Mouse (Mus musculus) adrenal gland, adult 18-20 months (tissue): ENCODE results near the gene Nipsnap2. TPM values are rescaled to one million over a fixed set of nuclear protein-coding genes. Genes with fewer than 3 reads are reported as not detected.
A peak's percentile ranks its signal among the peaks of the same experiment; 100 is the strongest.
"Not testable (repeated sequence)": the region's sequence is repeated elsewhere in the genome, so short reads cannot be mapped to it uniquely, and the experiment has no call there.

Experiments
- DNase-seq, 2 experiments: peaks; one replicate each; pipeline ENCODE4 v3.0.0; 2021 to 2022; ENCODE audit warnings: low spot score in 2 of 2
- long read RNA-seq, 2 experiments: library from polyadenylated mRNA; stranded (forward); transcript quantifications; one replicate each; pipeline ENCODE4 v2.0.0; 2021
- total RNA-seq, 2 experiments: library from RNA; stranded (reverse); gene quantifications; 1 replicate in 1 of 2; 2 replicates in 1 of 2; pipeline ENCODE4 v1.2.3; 2021

Nipsnap2 gene
- total RNA-seq = 100 to 1,000 TPM; 116 to 137 TPM
- long read RNA-seq, experiment 1, transcript Nipsnap2-201 (10 exons, 2,112 nt) = major isoform, 147 of 155 reads
- long read RNA-seq, experiment 1, partial matches to known transcripts = 0 of 155 reads
- long read RNA-seq, experiment 1, other reads (novel, unspliced or antisense) = 8 of 155 reads
- long read RNA-seq, experiment 2, transcript Nipsnap2-205 (11 exons, 1,600 nt) = minor isoform, 6 of 344 reads
- long read RNA-seq, experiment 2, transcript Nipsnap2-201 (10 exons, 2,112 nt) = major isoform, 315 of 344 reads
- long read RNA-seq, experiment 2, partial matches to known transcripts = 12 of 344 reads
- long read RNA-seq, experiment 2, other reads (novel, unspliced or antisense) = 9 of 344 reads

DNA sequence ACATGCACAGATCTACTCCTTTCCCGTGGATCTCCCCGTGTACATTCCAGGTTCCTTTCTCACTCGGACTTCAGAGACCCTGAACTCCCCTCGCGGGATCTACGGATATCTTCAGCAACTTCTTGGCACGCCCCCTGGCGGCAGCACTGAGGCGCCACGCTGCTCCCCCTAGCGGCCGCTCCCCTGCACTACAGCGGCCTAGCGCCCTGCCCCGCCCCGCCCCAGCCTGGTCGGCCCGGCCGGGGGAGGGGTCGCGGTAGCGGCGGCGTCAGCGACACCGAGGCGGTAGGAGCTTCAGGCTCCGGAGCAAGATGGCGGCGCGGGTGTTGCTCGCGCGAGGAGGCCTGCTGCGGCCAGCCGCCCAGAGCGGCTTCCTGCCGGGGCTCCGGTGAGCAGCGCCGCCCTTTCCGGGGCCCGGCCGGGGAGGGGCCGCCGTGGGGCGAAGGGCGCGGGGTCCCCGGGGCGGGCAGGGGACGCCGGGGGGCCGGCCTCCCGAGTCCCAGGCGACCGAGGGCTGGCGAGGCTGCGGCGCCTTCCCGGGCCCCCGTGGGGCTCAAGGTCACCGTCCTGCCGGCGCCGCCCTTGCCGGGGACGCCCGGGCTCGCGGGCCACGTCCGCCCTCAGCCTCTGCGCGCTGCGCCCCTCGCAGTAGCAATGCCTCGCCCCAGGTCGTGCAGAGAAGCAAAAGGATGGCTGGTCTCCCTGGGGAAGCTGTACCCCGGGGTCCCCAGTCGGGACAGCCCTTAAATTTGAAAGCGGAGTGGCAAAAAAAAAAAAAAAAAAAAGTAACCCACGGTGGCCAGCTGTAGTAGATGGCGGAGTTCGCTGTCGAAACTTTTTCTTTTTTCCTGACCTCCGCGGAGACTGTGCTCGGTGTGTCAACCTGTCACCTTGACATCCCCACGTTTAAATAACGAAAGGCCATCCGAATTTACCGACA, at the start of gene Nipsnap2:
Gene Nipsnap2, plus strand, starts transcription at position 230 of the 940 bp plus-strand sequence.
- peak; percentile 98 for DNase-seq

DNA sequence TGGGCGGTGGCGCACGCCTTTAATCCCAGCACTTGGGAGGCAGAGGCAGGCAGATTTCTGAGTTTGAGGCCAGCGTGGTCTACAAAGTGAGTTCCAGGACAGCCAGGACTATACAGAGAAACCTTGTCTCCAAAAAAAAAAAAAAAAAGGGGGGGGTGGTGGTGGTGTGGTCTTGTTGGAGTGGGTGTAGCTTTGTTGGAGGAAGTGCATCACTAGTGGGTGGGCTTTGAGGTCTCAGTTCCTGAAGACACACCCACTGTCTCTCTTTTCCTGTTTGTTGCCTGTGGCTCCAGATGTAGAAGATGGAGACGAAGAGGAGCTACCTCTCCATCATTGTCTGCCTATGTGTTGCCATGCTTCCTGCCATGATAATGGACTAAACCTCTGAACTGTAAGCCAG, 39.7 kb upstream of the Nipsnap2 start:
- DNase-seq = not testable (repeated sequence)

GRCm38 (mm10) chr5:129687621-129688020, 37.2 kb upstream of the Nipsnap2 start:
- DNase-seq = peak in 1 of 2 experiments; percentile 37

DNA sequence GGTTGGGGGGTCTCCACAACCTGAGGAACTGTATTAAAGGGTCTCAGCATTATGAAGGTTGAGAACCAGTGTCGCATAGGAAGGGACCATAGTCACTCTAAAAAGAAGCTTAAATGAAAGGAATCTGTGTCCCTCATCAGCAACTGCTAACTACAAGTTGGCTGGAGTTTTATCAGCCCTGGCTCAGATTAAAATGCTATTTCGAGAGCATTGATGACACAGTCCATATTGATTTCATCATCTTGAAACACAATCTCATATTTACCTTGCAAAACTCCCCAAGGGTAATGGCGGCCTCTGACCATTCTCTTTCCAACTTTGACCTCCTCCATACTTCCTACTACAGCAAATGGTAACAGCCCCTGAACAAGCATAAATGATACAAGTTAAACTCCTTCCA, 34.3 kb upstream of the Nipsnap2 start:
- no peak for DNase-seq

GRCm38 (mm10) chr5:129700506-129700905, 24.4 kb upstream of the Nipsnap2 start:
- no peak for DNase-seq

- DNase-seq = no peak
Measured at GRCm38 (mm10) chr5:129701706-129702105, 23.2 kb upstream of the Nipsnap2 start.

DNA sequence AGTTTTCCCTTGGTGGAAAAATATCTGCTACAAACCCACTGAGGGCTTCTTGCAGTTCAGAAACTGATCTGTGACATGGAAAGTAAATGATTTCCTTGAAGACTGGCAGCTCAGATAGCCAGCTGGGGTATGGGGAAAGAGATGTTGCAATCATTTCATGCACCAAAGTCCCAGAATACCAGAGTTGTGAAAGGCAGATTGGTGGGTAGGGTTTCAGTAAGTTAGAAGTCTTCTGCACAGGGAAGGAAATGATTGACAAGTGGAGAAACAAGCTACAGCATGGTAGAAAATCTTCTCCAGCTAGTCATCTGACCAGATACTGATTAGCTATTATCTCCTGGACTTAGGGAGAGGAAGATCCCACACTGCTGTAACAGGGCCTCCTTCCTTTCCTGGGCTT, 21.5 kb upstream of the Nipsnap2 start:
- no peak for DNase-seq

DNA sequence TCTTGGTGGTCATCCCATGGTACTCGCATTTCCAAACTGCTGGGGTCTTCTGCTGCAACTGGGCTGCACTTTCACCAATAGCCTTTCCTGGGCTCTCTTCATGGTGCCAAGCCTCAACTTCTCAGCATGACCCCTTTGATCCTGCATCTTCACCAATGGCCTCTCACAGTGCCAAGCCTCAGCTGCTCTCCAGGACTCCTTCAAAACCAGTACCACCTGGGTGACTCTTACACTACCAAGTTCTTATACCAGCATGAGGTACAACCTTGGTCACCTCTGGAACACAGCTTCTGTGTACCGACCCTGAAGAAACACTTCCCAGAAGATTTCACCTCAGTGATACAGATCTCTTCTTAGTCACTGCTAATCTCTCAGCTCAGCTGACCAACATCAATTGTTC, 16.5 kb upstream of the Nipsnap2 start, which contains the start of gene Sept14:
Gene Sept14, minus strand, starts transcription at position 101 of the 400 bp plus-strand sequence.
- DNase-seq = no peak

- DNase-seq = peak; percentile 90
Measured at GRCm38 (mm10) chr5:129715326-129715861, 9.5 kb upstream of the Nipsnap2 start, which contains the start of gene Mrps17. Mrps17 (plus strand) TSS chr5:129715497.

GRCm38 (mm10) chr5:129717016-129717415, 7.8 kb upstream of the Nipsnap2 start:
- no peak for DNase-seq

GRCm38 (mm10) chr5:129720176-129720575, 4.7 kb upstream of the Nipsnap2 start:
- no peak for DNase-seq

DNA sequence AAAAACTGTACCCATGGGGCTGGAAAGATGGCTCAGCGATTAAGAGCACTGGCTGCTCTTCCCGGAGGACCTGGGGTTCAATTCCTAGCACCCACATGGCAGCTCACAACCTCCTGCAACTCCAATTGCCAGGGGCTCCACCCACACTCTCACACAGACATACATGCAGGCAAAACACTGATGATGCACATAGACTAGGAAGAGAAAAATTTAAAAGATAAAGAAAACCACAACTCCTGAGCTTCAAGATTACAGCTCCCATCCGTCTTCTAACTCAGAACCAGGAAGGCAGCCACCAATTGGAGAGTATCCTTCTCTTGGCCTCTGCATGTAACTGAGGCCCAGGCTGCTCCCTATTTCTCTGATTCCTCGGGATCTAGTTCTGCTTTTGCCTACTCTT, 595 bp upstream of the Nipsnap2 start:
- no peak for DNase-seq

- DNase-seq = no peak
Measured at GRCm38 (mm10) chr5:129725774-129726392, 1.0 kb downstream of the Nipsnap2 start.

GRCm38 (mm10) chr5:129726784-129727183, 1.9 kb downstream of the Nipsnap2 start:
- DNase-seq = no peak

GRCm38 (mm10) chr5:129729286-129729685, 4.4 kb downstream of the Nipsnap2 start:
- DNase-seq = no peak

DNA sequence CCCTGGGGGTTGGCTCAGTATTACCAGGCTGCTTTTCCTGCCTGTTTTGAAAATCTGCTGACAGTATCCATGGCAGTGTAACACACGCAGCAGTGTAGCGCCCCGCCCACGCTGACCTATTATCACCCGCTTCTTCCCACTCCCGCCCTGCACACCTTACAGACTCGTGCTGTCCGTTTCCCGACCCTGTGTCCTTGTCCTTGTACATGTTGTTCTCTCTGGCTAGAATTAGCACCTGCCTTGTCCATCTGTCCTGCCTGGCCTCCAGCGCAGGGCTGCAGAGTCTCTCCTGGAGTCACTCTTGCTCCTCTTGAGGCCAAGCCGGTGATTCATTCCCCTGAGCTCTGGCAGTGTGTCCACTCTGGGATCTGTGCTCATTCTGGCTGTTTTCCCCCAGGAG, 5.5 kb downstream of the Nipsnap2 start:
- peak in 1 of 2 experiments; percentile 17 for DNase-seq

DNA sequence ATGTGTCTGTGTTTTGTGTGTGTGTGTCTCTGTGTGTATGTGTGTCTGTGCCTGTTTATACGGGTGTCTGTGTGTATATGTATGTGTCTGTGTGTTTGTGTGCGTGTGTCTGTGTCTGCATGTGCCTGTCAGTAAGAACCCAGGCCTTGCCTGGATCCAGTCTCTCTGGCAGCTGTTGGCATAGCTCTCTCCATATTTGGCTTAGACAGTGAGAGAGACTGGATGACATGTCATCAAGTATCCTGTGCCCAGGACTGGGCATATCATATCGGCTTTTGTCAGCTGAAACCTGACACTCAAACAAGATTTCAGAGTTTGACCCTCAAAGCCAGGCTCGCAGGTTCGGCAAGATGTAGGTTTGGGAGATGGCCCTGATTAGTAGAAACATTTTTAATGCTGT, 6.2 kb downstream of the Nipsnap2 start:
- DNase-seq = no peak

DNA sequence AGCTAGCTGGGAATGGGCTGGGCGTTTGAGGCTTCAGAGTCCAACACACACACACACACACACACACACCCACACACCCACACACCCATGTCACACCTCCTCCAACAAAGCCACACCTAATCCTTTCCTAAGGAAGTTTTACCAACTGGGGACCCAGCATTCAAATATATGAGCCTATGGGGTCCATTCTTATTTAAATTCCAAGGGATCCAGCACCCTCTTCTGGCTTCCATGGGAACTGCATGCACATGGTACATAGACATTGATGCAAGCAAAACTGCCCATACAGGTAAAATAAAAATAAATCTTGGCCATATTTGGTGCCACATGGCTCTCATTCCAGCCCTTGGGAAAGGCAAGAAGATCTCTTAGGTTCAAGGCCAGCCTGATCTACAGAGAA, 16.1 kb downstream of the Nipsnap2 start:
- peak; percentile 29 to 35 for DNase-seq

- no peak for DNase-seq
Measured at GRCm38 (mm10) chr5:129742903-129743488, 18.1 kb downstream of the Nipsnap2 start.

DNA sequence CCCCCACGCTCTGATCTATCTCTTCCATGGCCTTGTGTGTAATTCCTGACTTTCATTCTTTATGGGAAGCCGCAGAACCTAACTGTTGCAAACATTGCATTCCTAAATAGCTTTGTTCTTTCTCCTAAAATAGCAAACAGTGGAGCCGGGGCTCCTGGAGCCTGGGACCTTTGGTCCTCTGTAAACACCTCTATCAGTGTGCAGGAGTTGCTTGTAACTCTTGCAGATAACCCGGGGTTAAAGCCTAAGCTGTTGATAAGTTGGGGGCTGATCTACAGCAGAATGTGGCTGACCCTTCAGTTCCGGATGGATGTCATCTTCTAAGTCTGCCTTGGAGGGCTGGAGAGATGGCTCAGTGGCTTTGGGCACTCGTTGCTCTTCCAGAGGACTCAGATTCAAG, 19.2 kb downstream of the Nipsnap2 start:
- DNase-seq = no peak

DNA sequence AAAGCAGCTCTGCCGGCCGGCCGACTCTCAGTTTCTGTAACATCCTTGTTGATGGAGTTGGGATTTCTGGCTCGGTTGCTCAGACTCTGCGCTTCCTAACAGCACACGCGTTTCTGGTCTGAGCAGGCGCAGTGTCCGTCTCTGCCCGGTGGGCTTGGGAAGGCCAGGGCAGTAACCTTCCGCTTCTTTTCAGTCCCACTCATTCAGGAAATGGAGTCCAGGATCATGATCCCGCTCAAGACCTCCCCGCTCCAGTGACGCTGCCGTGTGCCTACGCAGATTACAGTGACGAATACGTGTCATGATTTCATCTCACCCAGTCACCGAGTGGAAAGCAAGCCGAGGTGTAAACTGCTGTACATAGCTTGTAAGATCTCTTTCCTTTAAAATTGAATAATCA, 32.0 kb downstream of the Nipsnap2 start:
- no peak for DNase-seq
